Comparison of ENCODE assay signal across 9 mouse cellular contexts in the genomic region with DNA sequence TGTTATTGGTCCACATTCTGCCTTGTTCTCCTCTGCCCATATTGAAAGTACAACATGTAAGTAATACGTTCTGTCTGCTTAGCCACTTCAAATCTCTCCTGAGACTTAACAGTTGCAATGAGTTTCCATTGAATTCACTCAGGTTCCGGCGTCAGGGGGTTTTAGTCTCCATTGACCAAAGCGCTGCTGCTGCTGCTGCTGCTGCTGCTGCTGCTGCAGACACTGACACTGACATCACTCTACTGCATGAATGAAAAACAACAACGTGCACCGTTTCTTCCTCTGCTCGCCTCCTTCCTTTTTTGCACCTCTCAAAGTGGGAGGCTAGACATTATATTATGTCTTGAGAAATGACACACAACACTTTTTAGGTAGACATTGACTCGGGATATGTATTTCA. TPM values are rescaled to one million over a fixed set of nuclear protein-coding genes. Genes with fewer than 3 reads are reported as not detected.
DNase-seq lines count a peak whose midpoint lies in the region; ATAC-seq and TF ChIP-seq lines count a peak whose summit lies in the region.
"Had no signal": no experiment of that assay in that cellular context is flagged by ENCODE, and none has a peak within 500 bp of the region (broad histone marks: within the 10 kb centered on the region; RNA-seq: fewer than 3 reads in every experiment).

No protein-coding gene starts in this region.

- H3K9ac ChIP-seq in hindbrain, postnatal 0 days (replicated peaks; ENCODE audit: low read length): peak overlapping the region; percentile 90; the same call in 1 of the 2 replicates
- H3K9ac ChIP-seq in neural tube, embryonic 15.5 days (replicated peaks): peak overlapping the region; percentile 98

- intact Hi-C loops in left cerebral cortex, adult 2 months (cut with DNase I): loop anchor here (5.0 kb wide), 6 partner anchors 90 to 305 kb away; a partner anchor contains a TSS

- no peak for ATAC-seq in hindbrain, postnatal 0 days
- ATAC-seq in neural tube, embryonic 15.5 days (ENCODE audit: low FRiP score): no peak

- no peak for DNase-seq in left cerebral cortex, adult 2 months (ENCODE audit: extremely low spot score in 1 of 2, low spot score in 2 of 2)
- no peak for DNase-seq in left cerebral cortex, adult 8-10 months (ENCODE audit: low spot score in 2 of 2)
- peak; percentile 23 for DNase-seq in embryonic facial prominence, embryonic 10.5 days (ENCODE audit: low spot score)
- peak; percentile 50 for DNase-seq in hindbrain, postnatal 0 days (ENCODE audit: low spot score)
- no peak for DNase-seq in urinary bladder, postnatal 4 days (ENCODE audit: low spot score in 2 of 2)
- no peak for DNase-seq in frontal cortex, postnatal 10 days (ENCODE audit: low spot score in 2 of 2)
- DNase-seq in ovary, postnatal 14 days (ENCODE audit: low spot score): no peak

- H3K9me3 ChIP-seq in embryonic facial prominence, embryonic 10.5 days: no peaks in the 10 kb centered on the region
- H3K9me3 ChIP-seq in hindbrain, postnatal 0 days (ENCODE audit: low read length): no peaks in the 10 kb centered on the region
- H3K9me3 ChIP-seq in neural tube, embryonic 15.5 days (replicated peaks): no peaks in the 10 kb centered on the region
- H3K9me3 ChIP-seq: megakaryocyte, embryonic 14.5 days had no signal

- H3K36me3 ChIP-seq in embryonic facial prominence, embryonic 10.5 days (replicated peaks): no peaks in the 10 kb centered on the region
- H3K36me3 ChIP-seq in hindbrain, postnatal 0 days (ENCODE audit: insufficient read depth, low read length): no peaks in the 10 kb centered on the region
- no peaks in the 10 kb centered on the region for H3K36me3 ChIP-seq in neural tube, embryonic 15.5 days

- peak overlapping the region; percentile 68 for H3K4me2 ChIP-seq in hindbrain, postnatal 0 days (ENCODE audit: low read depth, low read length)
- peak overlapping the region; percentile 68 for H3K4me2 ChIP-seq in neural tube, embryonic 15.5 days

- H3K27ac ChIP-seq in left cerebral cortex, adult 2 months: peak overlapping the region; percentile 83
- H3K27ac ChIP-seq in embryonic facial prominence, embryonic 10.5 days (replicated peaks): 0 out of 2 replicates have a peak overlapping the region, but pooled peaks have one; percentile 19
- no peak overlapping the region for H3K27ac ChIP-seq in hindbrain, postnatal 0 days
- H3K27ac ChIP-seq in neural tube, embryonic 15.5 days (replicated peaks): 0 out of 2 replicates have a peak overlapping the region, but pooled peaks have one; percentile 37

- no peaks in the 10 kb centered on the region for H3K27me3 ChIP-seq in embryonic facial prominence, embryonic 10.5 days (replicated peaks; ENCODE audit: low read depth, poor library complexity, severe bottlenecking)
- no peaks in the 10 kb centered on the region for H3K27me3 ChIP-seq in hindbrain, postnatal 0 days (ENCODE audit: insufficient read depth, low read length)
- H3K27me3 ChIP-seq in neural tube, embryonic 15.5 days (replicated peaks): no peaks in the 10 kb centered on the region

- peak overlapping the region; percentile 86 for H3K4me3 ChIP-seq in left cerebral cortex, adult 2 months
- H3K4me3 ChIP-seq in embryonic facial prominence, embryonic 10.5 days: peak overlapping the region; percentile 96
- H3K4me3 ChIP-seq in hindbrain, postnatal 0 days (ENCODE audit: low read length): peak overlapping the region; percentile 95
- peak overlapping the region; percentile 96 for H3K4me3 ChIP-seq in neural tube, embryonic 15.5 days (replicated peaks)
- H3K4me3 ChIP-seq: megakaryocyte, embryonic 14.5 days had no signal

- H3K4me1 ChIP-seq in embryonic facial prominence, embryonic 10.5 days: peaks cover 29% of the 10 kb centered on the region
- H3K4me1 ChIP-seq in hindbrain, postnatal 0 days (ENCODE audit: insufficient read depth, low read length): peaks cover 5% of the 10 kb centered on the region; the same call in 1 of the 2 replicates
- peaks cover 30% of the 10 kb centered on the region for H3K4me1 ChIP-seq in neural tube, embryonic 15.5 days

- TF ChIP-seq CTCF in left cerebral cortex, adult 2 months (IDR thresholded peaks at IDR 0.05): no peak
- TF ChIP-seq CTCF in hindbrain, postnatal 0 days (IDR thresholded peaks at IDR 0.05; ENCODE audit: low read depth): no peak

- 33% methylated on average over 8 of the region's 8 CpGs for WGBS in embryonic facial prominence, embryonic 10.5 days
- WGBS in hindbrain, postnatal 0 days: 14% methylated on average over 8 of the region's 8 CpGs
- 10% methylated on average over 8 of the region's 8 CpGs for WGBS in neural tube, embryonic 15.5 days

RNA-seq across cellular contexts. Expression of a gene that starts 3.0 kb away (rescaled TPM):
- 100 to 1,000 TPM; 160 to 164 TPM for total RNA-seq in left cerebral cortex, adult 2 months (2021)
- 100 to 1,000 TPM; 157 to 192 (median 173) TPM for total RNA-seq in left cerebral cortex, adult 8-10 months (2022)
- 7.3 and 9.6 TPM in 2 replicates for polyA plus RNA-seq in embryonic facial prominence, embryonic 10.5 days (2016; fragmentation: Nextera tagmentation; extraction: Ambion mirVana)
- 23.1 and 32.2 TPM in 2 replicates for total RNA-seq in hindbrain, postnatal 0 days (2014; rRNA removed)
- 5.8 and 6.9 TPM in 2 replicates for polyA plus RNA-seq in hindbrain, postnatal 0 days (2015; fragmentation: Nextera tagmentation; extraction: Ambion mirVana)
- polyA plus RNA-seq in neural tube, embryonic 15.5 days (2015; fragmentation: Nextera tagmentation; extraction: Ambion mirVana): 7.2 and 7.3 TPM in 2 replicates

Comparison
In these comparisons a context has a peak if more than half of its experiments do, and no peak if none do; other contexts are left out.
1. DNase-seq: peak in embryonic facial prominence, embryonic 10.5 days (single experiment) and hindbrain, postnatal 0 days (single experiment); none in left cerebral cortex, adult 2 months (0 of 2), left cerebral cortex, adult 8-10 months (0 of 2), urinary bladder, postnatal 4 days (0 of 2), frontal cortex, postnatal 10 days (0 of 2) and ovary, postnatal 14 days (single experiment).
2. Peak in every context shown above with its lines, with median percentiles within 50 percentile points of each other: H3K4me3 ChIP-seq.